Mouse (Mus musculus): Measurements from ENCODE around the gene Ptx4.

The Ptx4 gene

DNA sequence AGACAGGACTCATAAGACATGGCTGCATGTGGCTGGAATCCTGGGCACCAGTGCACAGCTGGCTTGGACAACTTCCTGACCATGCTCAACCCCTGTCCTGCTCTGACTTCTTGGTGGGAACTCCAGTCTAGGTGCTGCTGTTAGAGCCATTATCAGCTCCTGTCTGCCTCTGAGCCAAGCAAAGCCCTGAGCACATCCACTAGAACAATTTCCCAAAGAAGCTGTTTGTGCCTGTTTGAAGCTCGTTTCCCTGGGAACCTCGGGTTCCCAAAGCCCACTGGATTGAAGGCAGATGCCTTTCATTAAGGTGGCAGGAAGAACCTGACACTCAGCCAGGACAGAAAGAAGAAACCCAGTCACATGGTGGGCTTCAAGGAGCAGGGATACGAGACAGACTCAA is at the start of gene Ptx4:
Gene Ptx4, plus strand, starts transcription at position 355 of the 400 bp plus-strand sequence.
- WGBS, result 41% methylated on average over 3 of the region's 3 CpGs

DNA sequence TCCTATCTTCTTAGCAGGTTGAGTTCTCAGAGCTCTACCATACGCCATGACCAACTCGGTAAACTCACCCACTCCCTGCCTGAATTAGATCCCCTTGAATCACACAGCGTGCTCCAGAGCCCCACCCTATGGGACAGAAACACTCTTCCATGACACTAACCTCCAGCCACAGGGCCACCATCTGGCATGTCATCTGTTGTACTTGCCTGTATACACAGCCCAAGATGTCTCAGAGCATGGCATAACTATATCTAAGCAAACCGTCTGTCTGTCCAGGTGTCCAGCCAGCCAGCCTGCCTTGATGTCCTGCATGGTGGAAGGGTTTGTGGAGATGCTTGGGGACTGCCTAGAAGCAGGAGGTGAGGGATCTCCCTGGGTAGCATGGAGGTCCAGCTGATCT is 43.7 kb upstream of the Ptx4 start:
- WGBS, result 51% methylated on average over 4 of the region's 4 CpGs

- 40% methylated on average over 13 of the region's 13 CpGs for WGBS
These were observed 42.7 kb upstream of the Ptx4 start for GRCm38 (mm10) chr17:25077771-25078372.

- WGBS, result 72% methylated on average over 13 of the region's 13 CpGs
These were observed 40.4 kb upstream of the Ptx4 start for GRCm38 (mm10) chr17:25080210-25080609.

- 55% methylated on average over 11 of the region's 11 CpGs for WGBS
These were observed 39.6 kb upstream of the Ptx4 start for GRCm38 (mm10) chr17:25080960-25081381.

- 42% methylated on average over 14 of the region's 14 CpGs for WGBS
These were observed 38.3 kb upstream of the Ptx4 start for GRCm38 (mm10) chr17:25082081-25082847.

- WGBS, result 61% methylated on average over 3 of the region's 3 CpGs
These were observed 37.7 kb upstream of the Ptx4 start for GRCm38 (mm10) chr17:25082887-25083286.

- WGBS, result 58% methylated on average over 7 of the region's 7 CpGs
These were observed 37.1 kb upstream of the Ptx4 start, which contains the start of gene Tmem204 for GRCm38 (mm10) chr17:25083444-25083931. Gene Tmem204 (minus strand): TSS chr17:25083591.

DNA sequence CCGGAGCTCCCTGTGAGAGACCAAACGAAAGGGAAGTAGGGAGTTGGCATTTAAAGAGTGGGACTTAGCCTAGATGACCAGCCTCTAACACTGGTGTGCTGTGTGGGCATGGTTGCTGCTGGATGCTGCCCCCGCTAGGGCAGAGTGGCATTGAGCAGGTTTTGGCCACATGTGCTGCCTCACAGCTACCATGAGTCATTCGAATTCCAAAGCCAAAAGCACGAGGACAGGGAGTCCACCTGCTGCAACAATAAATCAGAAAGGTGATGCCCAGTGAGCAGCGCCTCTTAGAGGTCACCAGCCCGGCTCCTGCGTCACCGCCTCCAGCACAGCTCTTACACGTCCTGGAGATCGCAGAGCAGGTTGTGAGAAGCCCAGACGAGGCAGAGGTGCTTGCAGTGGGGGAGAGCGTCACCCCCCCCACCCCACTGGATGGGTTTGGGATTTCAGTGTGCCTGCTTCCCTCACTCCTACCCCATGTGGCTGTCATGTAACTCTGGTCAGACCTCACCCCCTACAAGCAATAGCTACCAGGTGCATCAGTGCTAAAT is 35.6 kb upstream of the Ptx4 start:
- 85% methylated on average over 13 of the region's 13 CpGs for WGBS

- whole genome bisulfite sequencing, result 92% methylated on average over 7 of the region's 7 CpGs
These were observed 33.8 kb upstream of the Ptx4 start for GRCm38 (mm10) chr17:25086724-25087123.

DNA sequence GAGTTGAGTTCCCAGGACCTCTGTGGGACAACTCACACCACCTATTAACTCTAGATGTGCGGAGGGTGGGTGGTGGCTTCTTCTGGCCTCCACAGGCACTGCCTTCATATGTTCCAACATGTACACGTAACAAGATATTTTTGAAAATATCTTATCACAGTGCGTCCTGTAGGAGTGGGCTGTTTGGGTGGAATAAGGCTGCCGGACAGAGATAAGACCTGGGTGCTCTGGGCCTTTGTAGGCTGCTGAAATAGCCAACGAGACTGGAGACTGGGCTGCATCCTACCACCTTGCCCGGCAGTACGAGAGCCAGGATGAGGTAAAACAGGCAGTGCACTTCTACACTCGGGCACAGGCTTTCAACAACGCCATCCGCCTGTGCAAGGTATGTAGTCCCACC is 31.4 kb upstream of the Ptx4 start:
- 93% methylated on average over 10 of the region's 10 CpGs for WGBS

- WGBS, result 96% methylated on average over 10 of the region's 10 CpGs
These were observed 30.1 kb upstream of the Ptx4 start for GRCm38 (mm10) chr17:25090450-25090849.

DNA sequence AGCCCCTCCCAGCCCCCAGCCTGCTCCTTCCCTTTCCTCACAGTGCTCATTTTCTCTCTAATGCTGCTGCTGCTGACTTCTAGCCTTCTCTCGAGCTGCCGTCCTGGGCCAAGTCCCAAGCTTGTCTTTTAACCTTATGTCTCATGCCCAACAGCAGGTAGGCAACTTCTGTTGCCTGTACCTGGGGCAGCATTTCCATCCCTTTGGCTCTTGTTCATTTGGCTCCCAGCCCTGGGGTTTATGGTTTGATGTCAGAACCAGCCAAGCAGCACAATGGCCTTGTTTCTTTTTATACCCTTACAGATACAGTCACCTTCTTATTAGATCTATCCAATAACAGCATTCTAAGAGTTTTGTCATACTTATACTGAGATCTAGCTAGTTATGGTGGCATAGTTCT is 24.3 kb upstream of the Ptx4 start:
- WGBS, result 90% methylated on average over 2 of the region's 2 CpGs

GRCm38 (mm10) chr17:25100052-25100451 is 20.5 kb upstream of the Ptx4 start:
- 96% methylated on average over 6 of the region's 6 CpGs for WGBS

DNA sequence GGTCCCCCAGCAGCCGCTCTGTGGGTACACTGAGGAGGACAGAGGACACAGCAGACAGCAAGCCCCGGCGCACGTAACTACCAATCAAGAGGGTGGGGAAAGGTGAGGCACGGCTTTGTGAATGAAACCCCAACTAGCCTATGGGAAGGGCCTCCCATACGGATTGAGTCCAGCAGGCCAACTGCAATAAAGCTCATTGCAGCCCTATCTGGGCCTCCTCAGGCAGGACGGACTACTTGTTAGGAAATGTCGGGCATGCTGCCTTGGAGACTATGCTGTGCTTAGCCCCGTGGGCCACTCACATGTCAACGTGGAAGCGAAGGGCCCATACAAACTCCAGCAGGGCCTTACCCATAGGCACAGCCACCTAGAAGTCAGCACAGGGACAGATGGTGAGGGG is 19.2 kb upstream of the Ptx4 start:
- WGBS, result 81% methylated on average over 11 of the region's 11 CpGs

GRCm38 (mm10) chr17:25107786-25108185 is 12.8 kb upstream of the Ptx4 start:
- WGBS, result 88% methylated on average over 11 of the region's 16 CpGs

GRCm38 (mm10) chr17:25109578-25109977 is 11.0 kb upstream of the Ptx4 start:
- 91% methylated on average over 2 of the region's 2 CpGs for WGBS

DNA sequence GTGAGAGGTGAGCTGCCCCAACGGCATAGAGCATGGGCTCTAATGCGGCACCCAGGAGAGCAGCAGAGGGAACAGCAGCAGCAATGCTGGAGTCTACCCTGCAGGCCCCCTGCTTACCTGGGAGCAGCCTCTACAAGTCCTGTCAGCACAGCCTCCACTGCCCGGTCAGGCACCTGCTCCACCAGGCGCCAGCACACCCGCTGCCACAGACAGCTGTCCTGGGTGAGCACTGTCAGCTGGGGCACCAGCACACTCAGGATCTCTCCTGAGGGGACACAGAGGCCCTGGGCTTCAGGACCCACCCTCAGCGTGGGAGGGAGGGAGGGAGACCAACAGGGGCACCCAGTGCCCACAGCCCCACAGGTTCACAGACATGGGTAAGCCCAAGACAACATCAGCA is 10.0 kb upstream of the Ptx4 start:
- WGBS, result 98% methylated on average over 6 of the region's 6 CpGs

GRCm38 (mm10) chr17:25111220-25111619 is 9.3 kb upstream of the Ptx4 start:
- 89% methylated on average over 5 of the region's 5 CpGs for WGBS

DNA sequence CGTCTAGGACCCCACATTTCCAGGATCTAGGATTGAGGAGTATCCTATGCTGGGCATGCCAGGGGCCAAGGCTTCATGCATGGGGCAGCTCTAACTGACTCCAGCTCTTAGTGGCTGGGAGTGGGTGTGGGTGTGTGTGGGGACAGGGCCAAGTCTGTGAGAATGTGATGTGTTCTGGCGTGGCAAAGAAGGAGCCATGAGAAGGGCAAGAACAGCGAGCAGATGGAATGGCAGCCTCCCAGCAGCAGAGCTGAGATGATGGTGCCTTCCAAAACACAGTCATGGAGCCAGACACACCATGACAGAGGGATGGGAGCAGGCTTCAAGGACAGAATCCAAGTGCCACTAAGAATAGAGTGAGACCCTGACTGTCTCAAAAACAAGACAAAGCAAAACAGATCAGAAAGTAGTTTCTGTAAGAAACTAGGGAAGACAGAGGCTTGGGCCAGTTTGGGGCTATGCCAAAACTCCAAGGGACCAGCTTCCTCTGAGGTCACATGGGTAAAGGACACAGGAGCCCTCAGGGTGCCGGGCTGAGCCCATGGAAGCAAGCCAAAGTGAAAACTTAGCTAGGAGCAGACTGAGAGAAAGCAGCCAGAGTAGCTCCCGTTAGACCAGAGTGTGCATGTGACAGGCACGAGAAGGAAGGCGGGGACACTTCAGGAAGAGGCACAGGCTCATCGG is 8.7 kb upstream of the Ptx4 start:
- 30% methylated on average over 8 of the region's 8 CpGs for WGBS

GRCm38 (mm10) chr17:25112423-25112810 is 8.1 kb upstream of the Ptx4 start:
- 56% methylated on average over 3 of the region's 3 CpGs for WGBS

DNA sequence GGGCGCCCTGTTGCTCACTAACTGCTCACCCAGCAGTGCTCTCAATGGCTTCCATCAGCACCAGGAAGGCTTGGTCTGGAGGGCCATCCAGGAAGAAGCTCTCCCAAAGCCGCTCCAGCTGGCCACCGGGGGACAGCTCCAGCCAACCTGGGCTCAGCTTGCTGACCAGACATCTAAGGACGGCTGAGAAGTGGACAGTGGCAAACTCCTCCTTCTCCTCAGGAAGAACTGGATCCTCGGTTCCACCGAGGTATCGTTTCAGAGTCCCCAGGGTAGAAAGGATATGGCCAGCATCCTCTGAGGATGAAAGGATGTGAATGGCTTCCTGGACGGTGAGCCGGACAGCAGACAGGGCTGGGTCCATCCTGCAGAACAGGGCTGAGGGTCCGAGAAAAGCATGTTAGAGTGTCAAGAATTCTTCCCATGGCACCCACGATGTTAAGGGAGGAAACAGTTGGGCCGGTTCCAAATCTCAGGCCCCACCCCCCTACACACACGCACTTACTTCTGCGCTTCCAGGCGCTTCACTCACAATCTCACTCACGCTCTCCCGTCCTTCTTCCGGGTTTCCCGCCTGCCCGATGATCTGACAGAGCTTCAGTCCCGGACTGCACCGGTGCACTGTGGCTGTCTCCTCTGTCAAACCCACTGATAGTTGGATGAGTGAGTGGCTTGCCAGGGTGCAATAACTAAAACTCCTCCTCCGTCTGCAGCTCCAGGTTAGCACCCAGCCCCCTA is 5.5 kb upstream of the Ptx4 start:
- WGBS, result 9% methylated on average over 23 of the region's 23 CpGs
